Mouse (Mus musculus): Measurements from ENCODE around the gene Gm43517.

Gene Gm43517

DNA sequence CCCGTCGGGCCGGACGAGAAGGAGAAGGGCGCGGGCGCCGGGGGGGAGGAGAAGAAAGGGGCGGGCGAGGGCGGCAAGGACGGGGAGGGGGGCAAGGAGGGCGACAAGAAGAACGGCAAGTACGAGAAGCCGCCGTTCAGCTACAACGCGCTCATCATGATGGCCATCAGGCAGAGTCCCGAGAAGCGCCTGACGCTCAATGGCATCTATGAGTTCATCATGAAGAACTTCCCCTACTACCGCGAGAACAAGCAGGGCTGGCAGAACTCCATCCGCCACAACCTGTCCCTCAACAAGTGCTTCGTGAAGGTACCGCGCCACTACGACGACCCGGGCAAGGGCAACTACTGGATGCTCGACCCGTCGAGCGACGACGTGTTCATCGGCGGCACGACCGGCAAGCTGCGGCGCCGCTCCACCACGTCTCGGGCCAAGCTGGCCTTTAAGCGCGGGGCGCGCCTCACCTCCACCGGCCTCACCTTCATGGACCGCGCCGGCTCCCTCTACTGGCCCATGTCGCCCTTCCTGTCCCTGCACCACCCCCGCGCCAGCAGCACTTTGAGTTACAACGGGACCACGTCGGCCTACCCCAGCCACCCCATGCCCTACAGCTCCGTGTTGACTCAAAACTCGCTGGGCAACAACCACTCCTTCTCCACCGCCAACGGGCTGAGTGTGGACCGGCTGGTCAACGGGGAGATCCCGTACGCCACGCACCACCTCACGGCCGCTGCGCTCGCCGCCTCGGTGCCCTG, at the start of gene Gm43517:
TSS of gene Gm43517 (plus strand) at position 299 of the 755 bp plus-strand sequence.
- DNase-seq (ENCODE audit: low read depth, low spot score): no peak

GRCm38 (mm10) chr12:49349697-49350096, 35.3 kb upstream of the Gm43517 start:
- DNase-seq (ENCODE audit: low read depth, low spot score): no peak

- DNase-seq (ENCODE audit: low read depth, low spot score): no peak
Observed at GRCm38 (mm10) chr12:49368931-49369330, 16.0 kb upstream of the Gm43517 start.

GRCm38 (mm10) chr12:49372170-49372569, 12.8 kb upstream of the Gm43517 start:
- no peak for DNase-seq (ENCODE audit: low read depth, low spot score)

DNA sequence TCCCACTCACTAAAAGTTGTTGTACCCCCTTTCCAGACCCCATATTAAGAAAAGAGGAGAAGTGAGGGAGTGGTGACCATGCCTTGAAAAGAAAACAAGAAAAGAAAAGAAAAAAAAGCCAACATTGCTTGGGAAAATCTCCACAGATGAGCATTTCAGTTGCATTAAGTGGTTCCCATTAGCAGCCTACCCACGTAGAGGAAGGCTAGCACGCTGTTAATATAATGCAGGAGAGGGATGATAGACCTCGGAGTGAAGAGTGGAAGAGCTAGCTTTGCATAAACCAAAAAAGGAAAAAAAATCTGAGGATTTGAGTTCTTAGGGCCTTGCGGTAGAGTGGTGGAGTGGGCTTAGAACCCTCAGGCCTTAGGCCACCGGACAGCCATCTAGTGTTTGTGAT, 11.8 kb upstream of the Gm43517 start:
- no peak for DNase-seq (ENCODE audit: low read depth, low spot score)

DNA sequence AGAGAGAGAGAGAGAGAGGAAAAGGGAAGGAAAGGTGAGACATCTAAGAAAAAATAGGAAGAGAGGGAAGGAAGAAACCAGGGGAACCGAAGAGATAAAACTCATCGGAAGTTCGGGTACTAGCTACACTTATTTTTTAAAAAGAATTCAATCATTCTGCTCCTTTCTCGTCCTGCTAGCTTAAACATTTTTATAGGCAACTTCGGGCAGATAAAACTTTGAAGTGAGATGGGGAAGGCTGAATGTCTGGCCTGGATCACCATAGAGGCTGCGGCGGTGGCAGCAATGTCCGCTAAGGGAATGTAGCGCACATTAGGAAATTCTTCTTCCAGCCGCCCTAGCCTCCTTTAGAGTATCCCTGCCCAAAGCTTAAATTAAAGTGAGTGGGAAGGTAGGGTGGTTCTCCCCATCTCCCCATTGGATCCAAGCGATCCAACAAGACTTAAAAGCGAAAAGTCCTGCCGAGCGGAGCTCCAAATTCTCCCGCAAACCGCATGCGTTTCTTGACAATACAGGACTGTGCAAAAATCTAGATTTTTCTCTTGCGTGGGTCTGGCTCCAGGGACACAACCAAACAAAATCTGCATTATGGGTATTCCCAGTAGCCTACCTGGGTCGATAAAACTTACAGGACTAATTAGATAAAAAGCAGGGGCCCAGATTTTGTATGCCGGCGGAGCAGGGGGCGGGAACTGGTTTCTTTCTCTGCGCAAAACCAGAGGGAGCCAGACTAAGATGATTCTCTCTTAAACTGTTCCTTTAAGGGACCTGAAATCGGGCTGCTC, 11.0 kb upstream of the Gm43517 start:
- DNase-seq (ENCODE audit: low read depth, low spot score): no peak

DNA sequence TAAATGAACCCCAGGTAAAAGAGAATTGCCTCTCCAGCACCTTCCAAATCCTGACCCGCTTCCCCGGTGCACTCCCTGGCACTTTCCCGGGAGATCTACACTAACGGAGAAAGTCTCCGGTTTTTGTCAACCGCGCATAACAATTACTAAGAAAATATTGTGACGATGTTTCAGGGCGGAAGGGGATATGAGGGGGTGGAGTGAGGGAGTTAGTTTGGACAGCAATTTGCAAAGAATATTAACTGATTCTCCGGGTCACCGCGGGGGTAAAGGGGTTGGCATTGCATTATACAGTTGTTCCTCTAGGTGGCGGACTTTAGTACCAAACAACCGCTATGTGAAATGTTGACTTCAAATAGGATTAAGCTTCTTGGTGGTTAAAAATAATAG, 10.4 kb upstream of the Gm43517 start:
- no peak for DNase-seq (ENCODE audit: low read depth, low spot score)

- DNase-seq (ENCODE audit: low read depth, low spot score): no peak
Observed at GRCm38 (mm10) chr12:49375427-49376317, 9.3 kb upstream of the Gm43517 start.

DNA sequence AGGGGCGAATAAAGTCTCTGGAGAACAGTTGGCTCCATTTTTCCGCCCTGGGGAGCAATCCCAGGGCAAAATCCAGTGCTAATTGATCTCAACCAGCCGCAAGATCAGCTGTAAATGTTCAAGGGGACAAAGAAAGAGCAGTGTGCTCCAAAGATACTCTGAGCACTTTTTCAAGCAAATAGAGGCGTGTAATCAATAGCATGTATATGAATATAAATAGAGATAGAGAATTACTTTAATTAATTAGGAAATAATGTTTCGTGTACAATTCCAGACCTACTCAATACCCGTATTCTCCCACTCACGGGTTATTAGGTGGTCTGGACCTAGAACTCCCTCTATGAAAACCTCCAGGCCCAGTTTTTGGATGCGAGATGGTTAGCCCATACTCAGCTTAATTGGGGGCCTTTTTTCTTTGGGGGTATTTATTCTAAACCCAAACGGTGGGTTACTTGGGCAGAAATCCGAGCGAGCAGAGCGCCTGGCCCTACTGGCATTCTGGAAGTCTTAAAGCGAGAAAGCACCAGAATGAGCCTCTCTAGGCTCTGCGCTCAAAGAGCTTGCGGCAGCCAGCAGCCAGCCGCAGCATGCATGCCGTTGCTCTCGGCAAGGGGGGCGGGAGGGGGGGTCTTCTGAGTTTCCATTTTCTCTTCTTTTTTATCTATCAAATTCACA, 8.5 kb upstream of the Gm43517 start:
- no peak for DNase-seq (ENCODE audit: low read depth, low spot score)

DNA sequence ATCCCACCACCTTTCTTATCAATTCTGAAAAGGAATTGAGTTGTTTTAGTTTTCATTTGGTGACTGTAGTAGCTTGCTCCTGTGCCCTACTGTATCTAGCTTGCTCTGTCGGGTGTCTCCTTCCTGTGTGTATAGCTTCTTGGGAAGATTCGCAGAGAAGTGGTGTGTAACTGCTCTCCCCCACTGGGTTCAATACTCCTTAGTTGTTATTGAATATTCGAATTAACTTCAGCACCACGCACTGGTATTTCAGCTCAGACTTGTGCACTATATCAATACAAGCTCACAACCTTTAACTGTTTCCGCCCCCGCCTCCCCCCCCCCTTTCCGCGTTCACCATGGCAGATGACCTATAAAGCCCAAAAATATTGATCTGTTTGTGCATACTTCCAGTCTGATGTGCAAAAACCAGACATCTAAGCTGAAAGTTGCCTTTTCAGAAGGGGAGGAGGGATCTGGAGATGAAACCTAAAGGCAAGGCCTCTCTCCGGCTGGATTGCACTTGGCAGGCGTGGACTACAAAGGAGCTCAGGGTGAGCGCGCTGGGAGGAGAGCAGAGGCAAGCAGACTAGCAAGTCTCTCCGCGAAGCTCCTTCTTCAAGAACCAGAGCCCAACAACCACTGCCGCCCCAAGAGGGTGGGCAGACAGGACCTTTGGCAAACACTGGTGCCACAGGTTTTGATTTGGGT, 7.5 kb upstream of the Gm43517 start:
- DNase-seq (ENCODE audit: low read depth, low spot score): no peak

GRCm38 (mm10) chr12:49378920-49379319, 6.1 kb upstream of the Gm43517 start:
- no peak for DNase-seq (ENCODE audit: low read depth, low spot score)

DNA sequence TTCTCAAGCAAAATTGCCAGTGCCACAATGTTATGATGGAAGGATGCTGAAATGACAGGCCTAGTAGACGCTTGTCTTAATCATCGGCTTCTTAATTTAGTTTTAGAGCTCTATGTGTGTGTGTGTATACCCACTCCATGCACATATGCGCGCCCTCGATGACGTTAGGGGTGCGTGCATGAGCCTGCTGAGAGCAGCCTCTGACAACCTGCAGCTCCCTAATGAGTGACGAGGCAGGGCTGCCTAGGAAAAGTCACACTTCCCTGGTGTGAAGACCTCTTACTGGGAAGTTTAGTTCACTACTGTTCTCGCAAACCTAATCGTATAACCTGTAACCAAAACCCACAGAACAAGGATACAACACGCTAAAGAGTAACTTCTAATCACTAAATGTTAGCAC, 5.5 kb upstream of the Gm43517 start:
- DNase-seq (ENCODE audit: low read depth, low spot score): no peak

- no peak for DNase-seq (ENCODE audit: low read depth, low spot score)
Observed at GRCm38 (mm10) chr12:49380442-49380841, 4.5 kb upstream of the Gm43517 start.

DNA sequence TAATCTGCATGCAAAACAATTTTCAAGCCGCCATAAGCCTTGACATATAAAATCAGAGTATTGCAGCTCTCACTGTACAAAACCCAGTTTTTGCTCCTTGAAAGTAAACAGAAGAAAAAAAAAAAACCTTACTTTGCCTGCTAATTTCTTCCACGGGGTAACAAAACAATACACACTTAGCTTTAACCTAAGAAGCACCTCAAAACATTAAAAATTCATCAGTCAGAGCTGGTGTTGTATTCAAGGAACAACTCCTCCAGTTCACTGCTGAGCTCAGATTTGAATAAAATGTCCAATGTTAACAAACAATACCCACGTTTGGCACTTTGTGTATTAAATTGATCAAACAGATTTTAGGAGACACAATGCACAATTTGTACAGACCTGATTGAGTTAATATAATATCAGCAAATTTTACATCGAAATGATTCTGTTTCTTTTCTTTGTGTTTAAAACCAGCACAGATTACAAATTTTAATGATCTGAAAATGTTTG, 3.9 kb upstream of the Gm43517 start:
- no peak for DNase-seq (ENCODE audit: low read depth, low spot score)

- no peak for DNase-seq (ENCODE audit: low read depth, low spot score)
Observed at GRCm38 (mm10) chr12:49381721-49382365, 3.1 kb upstream of the Gm43517 start.

GRCm38 (mm10) chr12:49382565-49383520, 2.1 kb upstream of the Gm43517 start, which contains the start of gene Foxg1:
Gene Foxg1 (plus strand): TSS chr12:49382660.
- no peak for DNase-seq (ENCODE audit: low read depth, low spot score)

- DNase-seq (ENCODE audit: low read depth, low spot score): no peak
Observed at GRCm38 (mm10) chr12:49383521-49384133, 1.3 kb upstream of the Gm43517 start.

DNA sequence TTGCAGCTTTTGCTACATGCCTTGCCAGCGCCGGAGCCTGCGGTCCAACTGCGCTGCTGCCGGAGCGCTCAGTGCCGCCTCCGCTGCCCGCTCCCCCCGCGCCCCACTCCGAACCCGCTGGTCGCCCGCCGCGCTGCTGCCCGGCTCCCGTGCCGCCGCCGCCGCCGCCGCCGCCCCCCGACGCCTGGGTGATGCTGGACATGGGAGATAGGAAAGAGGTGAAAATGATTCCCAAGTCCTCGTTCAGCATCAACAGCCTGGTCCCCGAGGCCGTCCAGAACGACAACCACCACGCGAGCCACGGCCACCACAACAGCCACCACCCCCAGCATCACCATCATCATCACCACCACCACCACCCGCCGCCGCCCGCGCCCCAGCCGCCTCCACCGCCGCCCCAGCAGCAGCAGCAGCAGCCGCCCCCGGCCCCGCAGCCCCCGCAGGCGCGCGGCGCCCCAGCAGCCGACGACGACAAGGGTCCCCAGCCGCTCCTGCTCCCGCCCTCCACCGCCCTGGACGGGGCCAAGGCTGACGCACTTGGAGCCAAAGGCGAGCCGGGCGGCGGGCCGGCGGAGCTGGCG, 589 bp upstream of the Gm43517 start:
- no peak for DNase-seq (ENCODE audit: low read depth, low spot score)

Measured in retina, postnatal 7 days (tissue).